Mouse (Mus musculus) megakaryocyte progenitor cell, adult 5-6 weeks (primary cell): ENCODE results near the gene Gm128. TPM values are rescaled to one million over a fixed set of nuclear protein-coding genes. Genes with fewer than 3 reads are reported as not detected.

Experiments used
- ATAC-seq: replicated peaks from 2 replicates; pipeline ENCODE4 v1.8.0; 2016; ENCODE audit warnings: mild to moderate bottlenecking, moderate TSS enrichment, inconsistent platforms; ENCODE audit not compliant: poor library complexity
- total RNA-seq, 2 experiments: library from RNA; stranded (forward) in 1 of 2; stranded (reverse) in 1 of 2; fragments of 157-497, 149-512 nt in 1 of 2; fragments of 200-1000 nt in 1 of 2; gene quantifications; 2 replicates each; pipeline versions ENCODE4 v1.2.3 to v1.2.4; 2015 to 2017

Gene Gm128
- total RNA-seq, 2 experiments from 2014 or later: 0.46 to 1.4 TPM

GRCm38 (mm10) chr3:95269789-95270188, 28.4 kb upstream of the Gm128 start:
- no peak for ATAC-seq

- ATAC-seq: no peak
These were observed 26.5 kb upstream of the Gm128 start for GRCm38 (mm10) chr3:95267855-95268254.

GRCm38 (mm10) chr3:95266052-95266451, 24.7 kb upstream of the Gm128 start:
- no peak for ATAC-seq

- no peak for ATAC-seq
These were observed 23.3 kb upstream of the Gm128 start for GRCm38 (mm10) chr3:95264724-95265123.

- peak; percentile 98 for ATAC-seq
These were observed 21.8 kb upstream of the Gm128 start for GRCm38 (mm10) chr3:95263089-95263739.

- no peak for ATAC-seq
These were observed 20.6 kb upstream of the Gm128 start for GRCm38 (mm10) chr3:95261975-95262374.

GRCm38 (mm10) chr3:95256931-95257330, 15.5 kb upstream of the Gm128 start:
- no peak for ATAC-seq

GRCm38 (mm10) chr3:95250783-95251424, 9.5 kb upstream of the Gm128 start, which contains the start of gene Bnipl:
TSS of gene Bnipl (minus strand) at chr3:95251193.
- ATAC-seq: no peak

- no peak for ATAC-seq
These were observed 9.0 kb upstream of the Gm128 start for GRCm38 (mm10) chr3:95250361-95250760.

GRCm38 (mm10) chr3:95247660-95248336, 6.4 kb upstream of the Gm128 start:
- no peak for ATAC-seq

- ATAC-seq: peak; percentile 89
These were observed 5.2 kb upstream of the Gm128 start for GRCm38 (mm10) chr3:95246465-95247231.

- no peak for ATAC-seq
These were observed 1.7 kb upstream of the Gm128 start for GRCm38 (mm10) chr3:95243086-95243485.

- ATAC-seq: 0 out of 2 replicates have a peak, but pooled peaks have one; percentile 27
These were observed 498 bp downstream of the Gm128 start for GRCm38 (mm10) chr3:95240900-95241299.

GRCm38 (mm10) chr3:95239971-95240370, 1.4 kb downstream of the Gm128 start:
- no peak for ATAC-seq

GRCm38 (mm10) chr3:95239022-95239421, 2.4 kb downstream of the Gm128 start:
- ATAC-seq: peak; percentile 26; the same call in 1 of the 2 replicates

- no peak for ATAC-seq
These were observed 3.8 kb downstream of the Gm128 start for GRCm38 (mm10) chr3:95237541-95238099.

GRCm38 (mm10) chr3:95235386-95236301, 5.8 kb downstream of the Gm128 start:
- ATAC-seq: no peak

GRCm38 (mm10) chr3:95233303-95233980, 8.0 kb downstream of the Gm128 start:
- ATAC-seq: no peak

- ATAC-seq: no peak
These were observed 8.6 kb downstream of the Gm128 start for GRCm38 (mm10) chr3:95232771-95233170.
